Mouse (Mus musculus) liver, adult 2 months (tissue): ENCODE data around the gene Cx3cr1. TPM values are rescaled to one million over a fixed set of nuclear protein-coding genes. Genes with fewer than 3 reads are reported as not detected.

Experiments
- DNase-seq: peaks from one replicate; pipeline ENCODE4 v3.0.0-alpha.2; 2011; ENCODE audit warnings: low read depth, low spot score; ENCODE audit errors: extremely low read depth
- H3K27ac ChIP-seq: fragments of 200-500 bp; replicated peaks from 2 replicates; pipeline ENCODE4 v1.5.1; 2012; ENCODE audit warnings: low read depth, mild to moderate bottlenecking, control low read depth, inconsistent platforms, low read length; ENCODE audit not compliant: insufficient read depth
- H3K27me3 ChIP-seq: fragments of 200-500 bp; 2 replicates; pipeline ENCODE4 v1.6.1; 2012; ENCODE audit warnings: mild to moderate bottlenecking, moderate library complexity, low read length, inconsistent platforms; ENCODE audit not compliant: control insufficient read depth, insufficient read depth
- H3K36me3 ChIP-seq: fragments of 200-500 bp; 2 replicates; pipeline ENCODE4 v1.6.1; 2012; ENCODE audit warnings: low read length, inconsistent platforms; ENCODE audit not compliant: control insufficient read depth, insufficient read depth
- H3K4me1 ChIP-seq: fragments of 200-500 bp; 2 replicates; pipeline ENCODE4 v1.6.1; 2011; ENCODE audit warnings: low read length; ENCODE audit not compliant: control insufficient read depth, insufficient read depth
- H3K4me3 ChIP-seq: fragments of 200-500 bp; 2 replicates; pipeline ENCODE4 v1.5.1; 2011; ENCODE audit warnings: low read depth, mild to moderate bottlenecking, control low read depth, low read length, moderate library complexity; ENCODE audit not compliant: insufficient read depth
- H3K79me2 ChIP-seq: fragments of 200-500 bp; 2 replicates; pipeline ENCODE4 v1.6.1; 2012; ENCODE audit warnings: inconsistent platforms, mild to moderate bottlenecking, low read length, moderate library complexity; ENCODE audit not compliant: control insufficient read depth, insufficient read depth
- H3K9ac ChIP-seq: fragments of 200-500 bp; 2 replicates; pipeline ENCODE4 v1.6.1; 2012; ENCODE audit warnings: low read depth, mild to moderate bottlenecking, control low read depth, inconsistent platforms, low read length
- CTCF ChIP-seq: fragments of 200-500 bp; IDR thresholded peaks from 2 replicates; pipeline ENCODE4 v1.5.1; 2011; ENCODE audit warnings: low read depth, low read length, control low read depth
- POLR2A ChIP-seq: fragments of 200-500 bp; IDR thresholded peaks from 2 replicates; pipeline ENCODE4 v1.6.1; 2011; ENCODE audit warnings: low read length, control low read depth; ENCODE audit not compliant: insufficient read depth; ENCODE audit errors: extremely low read depth
- WGBS: fragments of 180-500 bp; shearing (Covaris S2); methylation state at CpG from one replicate; pipeline ENCODE4 v1.1.7; 2018; 5-methylcytosine and 5-hydroxymethylcytosine counted together
- polyA plus RNA-seq: library from polyadenylated mRNA; depleted of rRNA; stranded (reverse); fragments of >200 nt; gene quantifications from 2 replicates; pipeline ENCODE4 v1.2.3, GENCODE M21; 2012
- total RNA-seq: library from RNA; depleted of rRNA; stranded (reverse); fragments of >200 nt; gene quantifications from 2 replicates; pipeline ENCODE4 v1.2.3, GENCODE M21; 2014

The Cx3cr1 gene
- total and polyA plus RNA-seq, 2 experiments: 0.09 to 0.39 TPM

DNA sequence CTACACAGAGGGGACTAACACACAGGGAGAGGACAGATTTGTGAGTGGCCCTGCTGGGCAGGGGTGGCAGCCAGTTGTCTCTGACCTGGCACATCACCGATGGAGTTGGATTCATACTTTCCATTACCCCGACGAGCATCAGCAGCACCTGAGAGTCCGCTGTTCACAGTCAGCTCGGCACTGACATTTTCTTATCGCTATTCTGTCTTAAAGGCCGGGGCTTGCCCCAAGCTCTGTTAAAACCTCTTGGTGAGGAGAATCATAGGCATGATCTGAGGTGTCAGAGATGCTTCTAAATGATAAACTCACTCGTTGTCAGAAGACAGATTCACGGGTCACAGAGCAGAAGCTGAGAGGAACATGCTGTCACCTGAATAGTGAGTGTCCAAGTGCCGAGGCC, 21.4 kb upstream of the Cx3cr1 start:
- no peaks in the 10 kb centered on the region for H3K27me3 ChIP-seq
- no peaks in the 10 kb centered on the region for H3K4me1 ChIP-seq
- H3K79me2 ChIP-seq: no peaks in the 10 kb centered on the region
- 86% methylated on average over 10 of the region's 10 CpGs for WGBS
- no peak overlapping the region for H3K9ac ChIP-seq
- DNase-seq: no peak
- TF ChIP-seq POLR2A: no peak
- no peak for TF ChIP-seq CTCF
- no peak overlapping the region for H3K4me3 ChIP-seq
- H3K36me3 ChIP-seq: no peaks in the 10 kb centered on the region
- H3K27ac ChIP-seq: no peak overlapping the region

DNA sequence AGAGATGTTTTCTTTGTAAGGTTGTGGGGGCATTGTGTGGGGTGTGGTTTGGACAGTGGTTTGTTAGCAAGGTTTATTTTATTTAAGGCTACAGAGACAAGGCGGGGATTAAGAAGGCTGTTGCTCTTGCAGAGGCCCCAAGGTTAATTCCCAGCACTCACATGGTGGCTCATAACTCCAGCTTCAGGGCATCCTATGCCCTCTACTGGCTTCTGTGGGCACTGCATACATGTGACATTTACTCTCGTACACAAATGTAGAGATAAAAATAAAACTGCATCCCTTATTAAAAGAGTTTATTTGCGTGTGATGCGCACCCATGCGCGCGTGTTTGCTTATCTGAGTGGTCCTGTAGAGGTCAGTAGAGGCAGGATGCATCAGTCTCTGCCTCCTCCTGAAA, 19.4 kb upstream of the Cx3cr1 start:
- no peak for DNase-seq
- Histone ChIP-seq H3K27ac (no peak overlapping the region), H3K79me2 (no peaks in the 10 kb centered on the region), H3K4me1 (no peaks in the 10 kb centered on the region), H3K9ac (no peak overlapping the region), H3K4me3 (no peak overlapping the region), H3K36me3 (no peaks in the 10 kb centered on the region), H3K27me3 (no peaks in the 10 kb centered on the region)
- no peak for TF ChIP-seq POLR2A
- 87% methylated on average over 7 of the region's 7 CpGs for WGBS

DNA sequence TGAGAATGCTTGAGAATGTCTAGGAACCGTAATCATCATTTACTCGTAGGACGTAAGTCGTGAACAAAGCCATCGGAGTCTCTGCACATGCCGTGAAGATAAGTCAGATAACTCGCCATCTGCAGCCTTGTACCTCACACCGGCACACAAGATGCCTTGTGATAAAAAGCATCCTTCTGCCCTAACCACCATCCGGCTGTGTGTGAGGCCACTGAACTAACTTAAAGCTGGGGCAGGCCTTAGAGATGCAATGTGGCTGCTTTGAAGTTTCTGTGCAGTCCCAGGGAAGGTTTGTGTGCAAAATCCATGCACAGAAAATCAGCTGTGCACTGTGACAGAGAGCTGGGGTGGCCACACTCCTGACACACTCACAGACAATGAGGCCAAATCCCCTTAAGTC, 14.7 kb upstream of the Cx3cr1 start:
- Histone ChIP-seq H3K4me1 (no peaks in the 10 kb centered on the region), H3K4me3 (no peak overlapping the region), H3K36me3 (no peaks in the 10 kb centered on the region), H3K79me2 (no peaks in the 10 kb centered on the region), H3K27me3 (no peaks in the 10 kb centered on the region), H3K27ac (no peak overlapping the region), H3K9ac (no peak overlapping the region)
- WGBS: 85% methylated on average over 9 of the region's 9 CpGs
- TF ChIP-seq CTCF: no peak
- no peak for DNase-seq

DNA sequence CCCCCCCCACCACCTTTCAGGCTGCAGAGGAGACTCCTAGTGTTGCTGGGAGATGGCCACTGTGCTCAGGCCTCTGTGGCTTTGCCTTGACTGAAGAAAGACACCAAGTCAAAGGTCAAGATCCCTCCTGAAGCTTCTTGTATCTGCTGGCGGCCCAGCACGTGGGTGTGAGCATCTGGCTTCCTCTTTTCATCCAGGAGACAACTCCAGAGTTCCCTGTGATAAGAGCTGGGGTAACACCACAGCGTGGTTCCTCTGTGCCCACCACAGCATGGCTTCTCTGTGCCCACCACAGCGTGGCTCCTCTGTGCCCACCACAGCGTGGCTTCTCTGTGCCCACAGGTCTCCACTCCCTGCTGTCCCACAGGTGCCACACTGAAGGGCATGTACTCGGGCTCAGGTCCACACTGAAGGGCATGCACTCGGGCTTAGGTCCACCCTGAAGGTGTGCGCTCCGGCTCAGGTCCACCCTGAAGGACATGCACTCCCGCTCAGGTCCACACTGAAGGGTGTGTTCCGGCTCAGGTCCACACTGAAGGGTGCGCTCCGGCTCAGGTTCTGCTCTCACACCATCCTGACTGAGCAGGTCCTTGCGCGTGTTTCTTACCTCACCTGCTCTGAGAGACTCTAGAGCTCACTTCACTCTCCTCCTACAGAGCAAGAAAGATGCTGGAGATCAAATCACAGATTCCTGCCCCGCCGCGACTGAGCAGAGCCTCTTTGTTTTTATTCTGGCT, 13.6 kb upstream of the Cx3cr1 start:
- no peaks in the 10 kb centered on the region for H3K79me2 ChIP-seq
- H3K9ac ChIP-seq: no peak overlapping the region
- H3K27me3 ChIP-seq: no peaks in the 10 kb centered on the region
- H3K27ac ChIP-seq: no peak overlapping the region
- no peaks in the 10 kb centered on the region for H3K36me3 ChIP-seq
- TF ChIP-seq CTCF: no peak
- TF ChIP-seq POLR2A: no peak
- WGBS: 77% methylated on average over 18 of the region's 18 CpGs
- no peak overlapping the region for H3K4me3 ChIP-seq
- no peaks in the 10 kb centered on the region for H3K4me1 ChIP-seq
- no peak for DNase-seq

DNA sequence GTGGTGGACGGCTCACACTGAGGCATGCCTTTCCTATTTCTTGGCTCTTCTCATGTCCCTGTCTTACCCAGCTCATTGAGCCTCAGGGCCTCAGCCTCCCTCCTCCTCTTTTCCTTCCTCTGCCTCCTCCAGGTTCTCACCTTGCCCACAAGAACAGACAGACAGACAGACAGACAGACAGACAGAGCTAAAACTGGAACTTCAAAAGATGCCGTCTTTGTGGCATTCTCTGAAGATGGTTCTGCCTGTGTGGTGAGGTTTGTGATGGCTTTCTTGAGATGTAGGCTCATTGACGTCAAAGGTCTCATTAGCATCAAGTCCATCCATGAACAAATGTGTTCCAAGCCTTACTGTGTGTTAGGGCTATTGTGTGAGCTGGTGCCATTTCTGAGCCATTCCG, 13.0 kb upstream of the Cx3cr1 start:
- WGBS: 86% methylated on average over 4 of the region's 4 CpGs
- Histone ChIP-seq H3K27me3 (no peaks in the 10 kb centered on the region), H3K4me1 (no peaks in the 10 kb centered on the region), H3K79me2 (no peaks in the 10 kb centered on the region), H3K36me3 (no peaks in the 10 kb centered on the region), H3K9ac (no peak overlapping the region), H3K4me3 (no peak overlapping the region), H3K27ac (no peak overlapping the region)
- TF ChIP-seq CTCF (no peak), POLR2A (no peak)
- no peak for DNase-seq

DNA sequence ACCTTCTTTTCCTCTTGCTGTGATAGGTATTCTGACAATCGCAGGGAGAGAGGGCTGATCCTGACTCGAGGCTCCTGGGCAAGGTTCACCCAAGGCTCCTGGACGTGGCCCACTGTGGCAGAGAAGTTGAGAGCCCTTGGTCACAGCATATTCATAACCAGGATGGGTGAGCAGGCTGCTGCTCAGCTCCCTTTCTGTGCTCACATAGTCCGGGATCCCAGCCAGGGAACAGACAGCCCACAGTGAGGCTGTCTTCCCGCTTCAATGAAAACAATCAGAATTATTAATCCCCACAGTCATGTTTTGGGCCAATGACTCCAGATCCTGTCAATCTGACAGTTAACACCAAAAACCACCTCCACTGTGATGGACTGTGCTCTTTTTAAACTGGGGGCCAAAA, 12.3 kb upstream of the Cx3cr1 start:
- no peaks in the 10 kb centered on the region for H3K4me1 ChIP-seq
- no peaks in the 10 kb centered on the region for H3K36me3 ChIP-seq
- H3K4me3 ChIP-seq: no peak overlapping the region
- no peaks in the 10 kb centered on the region for H3K79me2 ChIP-seq
- no peak overlapping the region for H3K27ac ChIP-seq
- no peak for TF ChIP-seq POLR2A
- TF ChIP-seq CTCF: no peak
- H3K9ac ChIP-seq: no peak overlapping the region
- H3K27me3 ChIP-seq: no peaks in the 10 kb centered on the region
- DNase-seq: no peak
- 76% methylated on average over 5 of the region's 5 CpGs for WGBS
